Mouse (Mus musculus) limb, embryonic 12.5 days (tissue): ENCODE data around the gene Os9. TPM values are rescaled to one million over a fixed set of nuclear protein-coding genes. Genes with fewer than 3 reads are reported as not detected.

Experiments used
- ATAC-seq: fragments of 200-750 bp; cut with Nextera tagmentation; 2 replicates; pipeline ENCODE4 v1.8.0; 2017; ENCODE audit warnings: low read depth, moderate TSS enrichment; ENCODE audit not compliant: insufficient number of reproducible peaks, insufficient read depth, low FRiP score, low TSS enrichment
- H3K27ac ChIP-seq: fragments of 300-500 bp; sonication (generic); 2 replicates; pipeline ENCODE4 v1.5.1; 2016; ENCODE audit warnings: mild to moderate bottlenecking, moderate library complexity
- H3K27me3 ChIP-seq: fragments of 300-500 bp; sonication (generic); 2 replicates; pipeline ENCODE4 v1.6.1; 2016; ENCODE audit warnings: mild to moderate bottlenecking, moderate library complexity
- H3K36me3 ChIP-seq: fragments of 300-500 bp; sonication (generic); 2 replicates; pipeline ENCODE4 v1.6.1; 2016; ENCODE audit warnings: mild to moderate bottlenecking, moderate library complexity
- H3K4me1 ChIP-seq: fragments of 300-500 bp; sonication (generic); replicated peaks from 2 replicates; pipeline ENCODE4 v1.6.1; 2016
- H3K4me2 ChIP-seq: fragments of 300-500 bp; sonication (generic); 2 replicates; pipeline ENCODE4 v1.6.1; 2016; ENCODE audit warnings: mild to moderate bottlenecking, moderate library complexity
- H3K4me3 ChIP-seq: fragments of 300-500 bp; sonication (generic); replicated peaks from 2 replicates; pipeline ENCODE4 v1.5.1; 2016; ENCODE audit warnings: mild to moderate bottlenecking
- H3K9ac ChIP-seq: fragments of 300-500 bp; sonication (generic); replicated peaks from 2 replicates; pipeline ENCODE4 v1.6.1; 2016; ENCODE audit warnings: mild to moderate bottlenecking, moderate library complexity
- H3K9me3 ChIP-seq: fragments of 300-500 bp; sonication (generic); 2 replicates; pipeline ENCODE4 v1.6.1; 2016; ENCODE audit warnings: mild to moderate bottlenecking, moderate library complexity
- WGBS: fragments of 180-500 bp; shearing (Covaris S2); methylation state at CpG from one replicate; pipeline ENCODE4 v1.1.7; 2016; 5-methylcytosine and 5-hydroxymethylcytosine counted together
- polyA plus RNA-seq: library from polyadenylated mRNA; unstranded; fragments of >200 nt; fragmentation: Nextera tagmentation; extraction: Ambion mirVana; gene quantifications from 2 replicates; pipeline ENCODE4 v1.2.1, GENCODE M21; 2016

Gene Os9
- polyA plus RNA-seq, 1 experiment from 2014 or later, result 58.7 TPM

DNA sequence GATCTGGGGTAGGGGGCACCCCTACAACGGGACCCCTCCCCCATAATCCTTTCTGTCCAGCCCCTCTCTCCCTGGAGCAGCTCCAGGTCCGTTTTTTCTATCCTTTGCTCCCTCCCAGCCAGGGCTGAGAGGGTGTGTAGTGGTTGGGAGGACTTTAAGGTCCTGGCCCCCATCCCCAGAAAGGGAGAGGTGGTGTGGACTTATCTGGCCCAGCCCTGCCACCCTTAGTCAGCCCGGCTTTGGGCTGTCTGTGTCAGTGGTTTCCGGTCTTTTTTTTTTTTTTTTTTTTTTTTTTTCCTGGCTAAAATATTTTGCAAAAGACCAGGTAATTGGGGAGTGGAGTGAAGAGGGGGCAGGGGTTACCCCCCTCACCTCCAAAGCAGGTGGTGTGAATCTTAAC lies 28.2 kb downstream of the Os9 start:
- H3K27me3 ChIP-seq, result peaks cover 66% of the 10 kb centered on the region
- H3K4me2 ChIP-seq, result no peak overlapping the region
- no peak overlapping the region for H3K4me3 ChIP-seq
- 53% methylated on average over 4 of the region's 4 CpGs for WGBS
- H3K36me3 ChIP-seq, result peaks cover 29% of the 10 kb centered on the region
- no peak overlapping the region for H3K9ac ChIP-seq
- H3K27ac ChIP-seq, result no peak overlapping the region
- H3K4me1 ChIP-seq, result peaks cover 13% of the 10 kb centered on the region
- H3K9me3 ChIP-seq, result no peaks in the 10 kb centered on the region
- no peak for ATAC-seq

DNA sequence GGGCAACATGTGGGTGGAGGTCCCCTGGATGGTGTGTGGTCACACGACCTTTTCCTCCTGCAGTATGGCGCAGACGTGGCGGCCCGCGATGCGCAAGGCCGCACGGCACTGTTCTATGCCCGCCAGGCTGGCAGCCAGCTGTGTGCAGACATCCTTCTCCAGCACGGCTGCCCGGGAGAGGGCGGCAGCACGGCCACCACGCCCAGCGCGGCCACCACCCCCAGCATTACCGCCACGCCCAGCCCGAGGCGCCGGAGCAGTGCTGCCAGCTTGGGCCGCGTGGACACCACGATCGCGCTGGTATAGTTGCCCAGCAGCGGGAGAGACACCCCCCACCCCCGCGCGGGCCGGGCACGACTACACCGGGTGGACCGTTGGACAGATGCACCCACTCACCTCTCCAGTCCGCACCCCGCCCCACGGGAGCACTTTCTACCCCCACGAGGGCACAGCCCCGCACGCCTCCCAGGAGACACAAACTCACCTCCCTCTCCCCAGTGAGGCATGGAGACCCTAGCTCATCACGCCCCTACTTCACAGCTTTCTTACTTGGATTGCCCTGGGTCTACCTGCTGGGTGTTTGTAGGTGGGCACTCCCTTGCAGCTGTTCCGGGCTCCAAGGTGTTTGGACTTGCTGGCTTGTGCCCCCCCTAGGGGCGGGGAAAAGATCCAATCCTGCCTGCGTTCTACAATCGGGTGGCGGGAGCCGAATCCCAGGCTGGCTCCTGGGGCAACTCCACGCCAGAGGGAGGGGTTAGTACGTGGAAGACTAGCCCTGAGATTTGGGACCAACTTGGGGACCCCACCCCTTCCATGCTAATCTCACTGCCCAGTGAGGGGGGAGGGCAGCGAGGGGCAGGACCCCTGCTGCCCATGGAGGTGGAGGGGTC lies 29.2 kb downstream of the Os9 start:
- Histone ChIP-seq H3K4me2 (peak overlapping the region; percentile 35), H3K27ac (no peak overlapping the region), H3K9ac (no peak overlapping the region), H3K4me3 (peak overlapping the region; percentile 27), H3K36me3 (peaks cover 19% of the 10 kb centered on the region), H3K4me1 (peaks cover 13% of the 10 kb centered on the region), H3K9me3 (no peaks in the 10 kb centered on the region), H3K27me3 (peaks cover 76% of the 10 kb centered on the region)
- no peak; the same call in 1 of the 2 replicates for ATAC-seq
- WGBS, result 10% methylated on average over 49 of the region's 51 CpGs

DNA sequence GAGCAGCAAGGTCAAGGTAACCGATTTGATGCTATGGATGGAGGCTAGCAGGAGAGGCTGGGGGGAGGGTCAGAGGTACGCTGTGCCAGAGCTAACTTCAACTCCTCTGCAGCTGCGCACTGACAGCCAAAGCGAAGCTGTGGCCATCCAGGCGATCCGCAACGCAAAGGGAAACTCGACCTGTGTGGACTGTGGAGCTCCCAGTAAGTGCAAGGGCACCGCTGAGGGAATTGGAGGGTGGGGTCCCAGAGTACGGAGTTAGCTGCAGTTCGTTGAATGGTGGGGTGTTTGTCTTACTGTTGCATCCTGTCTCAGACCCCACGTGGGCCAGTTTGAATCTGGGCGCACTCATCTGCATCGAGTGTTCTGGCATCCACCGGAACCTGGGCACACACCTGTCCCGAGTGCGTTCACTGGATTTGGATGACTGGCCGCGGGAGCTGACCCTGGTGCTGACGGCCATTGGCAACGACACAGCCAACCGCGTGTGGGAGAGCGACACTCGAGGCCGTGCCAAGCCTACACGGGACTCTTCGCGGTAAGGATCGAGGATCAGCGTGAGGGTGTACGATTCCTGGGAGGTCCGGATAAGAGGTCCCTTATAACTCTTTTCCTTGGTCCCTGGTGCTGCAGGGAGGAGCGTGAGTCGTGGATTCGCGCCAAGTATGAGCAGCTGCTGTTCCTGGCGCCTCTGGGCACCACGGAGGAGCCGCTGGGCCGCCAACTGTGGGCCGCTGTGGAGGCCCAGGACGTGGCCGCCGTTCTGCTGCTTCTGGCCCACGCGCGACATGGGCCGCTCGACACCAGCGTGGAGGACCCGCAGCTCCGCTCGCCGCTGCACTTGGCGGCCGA lies 30.1 kb downstream of the Os9 start:
- Histone ChIP-seq H3K4me1 (peaks cover 13% of the 10 kb centered on the region), H3K9ac (no peak overlapping the region), H3K4me2 (peak overlapping the region; percentile 35; the same call in 1 of the 2 replicates), H3K27ac (no peak overlapping the region), H3K27me3 (peaks cover 82% of the 10 kb centered on the region), H3K9me3 (no peaks in the 10 kb centered on the region), H3K36me3 (peaks cover 10% of the 10 kb centered on the region), H3K4me3 (peak overlapping the region; percentile 27)
- 0 out of 2 replicates have a peak, but pooled peaks have one; percentile 16 for ATAC-seq
- WGBS, result 10% methylated on average over 57 of the region's 57 CpGs

DNA sequence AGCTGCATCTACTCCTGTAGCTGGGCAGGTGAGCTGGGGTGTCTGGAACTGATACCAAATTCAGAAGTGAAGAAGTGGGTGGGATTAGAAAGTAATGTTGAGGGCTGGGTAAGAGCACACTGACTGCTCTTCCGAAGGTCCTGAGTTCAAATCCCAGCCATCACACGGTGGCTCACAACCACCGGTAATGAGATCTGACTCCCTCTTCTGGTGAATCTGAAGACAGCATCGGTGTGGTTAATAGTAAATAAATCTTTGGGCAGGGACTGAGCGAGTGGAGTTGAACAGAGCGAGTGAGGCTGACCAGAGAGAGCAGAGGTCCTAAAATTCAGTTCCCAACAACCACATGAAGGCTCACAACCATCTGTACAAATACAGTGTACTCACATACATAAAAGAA lies 35.3 kb downstream of the Os9 start:
- no peak overlapping the region for H3K9ac ChIP-seq
- H3K4me3 ChIP-seq, result no peak overlapping the region
- ATAC-seq, result no peak
- WGBS, result 64% methylated on average over 6 of the region's 6 CpGs
- H3K4me2 ChIP-seq, result no peak overlapping the region
- H3K27ac ChIP-seq, result no peak overlapping the region
- no peaks in the 10 kb centered on the region for H3K9me3 ChIP-seq
- H3K27me3 ChIP-seq, result peaks cover 95% of the 10 kb centered on the region
- peaks cover 16% of the 10 kb centered on the region for H3K4me1 ChIP-seq
- H3K36me3 ChIP-seq, result no peaks in the 10 kb centered on the region

DNA sequence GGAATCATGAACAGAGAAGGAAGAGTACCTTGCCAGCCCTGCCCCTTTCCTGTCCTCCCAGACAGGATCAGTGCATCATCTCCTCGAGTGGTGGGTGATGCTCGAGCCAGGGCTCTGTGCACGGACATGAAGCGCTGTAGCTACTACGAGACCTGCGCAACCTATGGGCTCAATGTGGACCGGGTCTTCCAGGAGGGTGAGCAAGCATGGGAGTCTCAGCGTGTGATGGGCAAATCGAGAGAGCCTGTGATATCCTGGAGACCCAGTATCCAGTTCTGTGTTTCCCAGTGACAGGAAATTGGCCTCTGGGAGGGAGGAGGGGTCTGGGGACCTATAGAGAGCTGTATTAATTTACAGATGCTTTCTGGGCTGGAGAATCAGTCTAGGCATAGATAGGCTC lies 35.9 kb downstream of the Os9 start:
- Histone ChIP-seq H3K4me3 (no peak overlapping the region), H3K9ac (no peak overlapping the region), H3K27ac (no peak overlapping the region), H3K27me3 (peaks cover 95% of the 10 kb centered on the region), H3K4me1 (peaks cover 21% of the 10 kb centered on the region), H3K36me3 (no peaks in the 10 kb centered on the region), H3K9me3 (no peaks in the 10 kb centered on the region), H3K4me2 (no peak overlapping the region)
- ATAC-seq, result no peak
- WGBS, result 76% methylated on average over 9 of the region's 9 CpGs

DNA sequence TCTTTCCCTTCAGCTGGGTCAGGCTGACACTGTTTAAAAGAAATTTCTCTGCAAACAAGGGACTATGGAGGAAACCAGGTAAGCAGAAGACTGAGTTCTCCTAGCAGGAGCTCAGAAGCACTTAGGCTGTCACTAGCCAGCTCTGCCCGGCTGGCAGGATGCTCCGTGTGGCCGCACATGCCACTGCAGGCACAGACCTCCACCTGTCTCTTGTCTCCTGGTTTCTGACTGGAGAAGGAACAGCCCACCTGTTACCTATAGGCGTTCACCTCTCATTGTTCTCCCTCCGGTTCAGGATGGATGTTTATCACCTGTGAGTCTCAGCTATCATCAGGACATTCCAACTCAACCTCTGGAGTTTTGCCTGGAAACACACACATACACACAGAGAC lies 37.0 kb downstream of the Os9 start:
- H3K9ac ChIP-seq, result no peak overlapping the region
- H3K27me3 ChIP-seq, result peaks cover 95% of the 10 kb centered on the region
- H3K36me3 ChIP-seq, result no peaks in the 10 kb centered on the region
- peaks cover 33% of the 10 kb centered on the region for H3K4me1 ChIP-seq
- no peak for ATAC-seq
- H3K9me3 ChIP-seq, result no peaks in the 10 kb centered on the region
- H3K4me2 ChIP-seq, result no peak overlapping the region
- WGBS, result 47% methylated on average over 5 of the region's 5 CpGs
- no peak overlapping the region for H3K27ac ChIP-seq
- no peak overlapping the region for H3K4me3 ChIP-seq

DNA sequence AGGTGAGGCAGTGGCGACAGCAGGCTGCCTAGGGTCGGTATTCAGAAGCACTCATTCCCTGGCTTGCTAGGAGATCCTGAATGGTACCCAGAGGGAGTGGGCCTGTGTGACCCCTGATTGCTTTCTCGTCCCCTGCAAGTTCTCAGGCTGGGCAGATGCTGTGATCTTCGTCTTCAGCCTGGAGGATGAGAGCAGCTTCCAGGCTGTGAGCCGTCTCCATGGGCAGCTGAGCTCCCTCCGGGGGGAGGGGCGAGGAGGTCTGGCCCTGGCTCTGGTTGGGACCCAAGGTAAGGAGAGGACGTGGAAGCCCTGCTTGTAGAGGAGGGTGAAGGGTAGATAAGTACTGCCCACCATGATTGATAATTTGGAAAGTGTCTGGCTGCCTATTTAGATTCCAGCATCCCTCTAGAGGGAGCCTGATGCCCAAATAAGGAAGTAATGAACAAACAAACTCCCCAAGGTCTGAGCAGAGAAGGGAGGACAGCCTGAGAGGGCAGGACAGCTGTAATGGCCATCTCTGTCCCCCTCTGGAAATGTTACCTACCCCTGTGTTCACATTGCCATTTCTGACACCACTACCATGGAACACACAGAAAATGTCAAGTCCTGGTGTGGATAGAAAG lies 37.5 kb downstream of the Os9 start:
- no peak for ATAC-seq
- Histone ChIP-seq H3K9ac (no peak overlapping the region), H3K27ac (no peak overlapping the region), H3K4me3 (no peak overlapping the region), H3K27me3 (peaks cover 95% of the 10 kb centered on the region), H3K9me3 (no peaks in the 10 kb centered on the region), H3K36me3 (no peaks in the 10 kb centered on the region), H3K4me2 (no peak overlapping the region), H3K4me1 (peaks cover 35% of the 10 kb centered on the region)
- 33% methylated on average over 8 of the region's 8 CpGs for WGBS

DNA sequence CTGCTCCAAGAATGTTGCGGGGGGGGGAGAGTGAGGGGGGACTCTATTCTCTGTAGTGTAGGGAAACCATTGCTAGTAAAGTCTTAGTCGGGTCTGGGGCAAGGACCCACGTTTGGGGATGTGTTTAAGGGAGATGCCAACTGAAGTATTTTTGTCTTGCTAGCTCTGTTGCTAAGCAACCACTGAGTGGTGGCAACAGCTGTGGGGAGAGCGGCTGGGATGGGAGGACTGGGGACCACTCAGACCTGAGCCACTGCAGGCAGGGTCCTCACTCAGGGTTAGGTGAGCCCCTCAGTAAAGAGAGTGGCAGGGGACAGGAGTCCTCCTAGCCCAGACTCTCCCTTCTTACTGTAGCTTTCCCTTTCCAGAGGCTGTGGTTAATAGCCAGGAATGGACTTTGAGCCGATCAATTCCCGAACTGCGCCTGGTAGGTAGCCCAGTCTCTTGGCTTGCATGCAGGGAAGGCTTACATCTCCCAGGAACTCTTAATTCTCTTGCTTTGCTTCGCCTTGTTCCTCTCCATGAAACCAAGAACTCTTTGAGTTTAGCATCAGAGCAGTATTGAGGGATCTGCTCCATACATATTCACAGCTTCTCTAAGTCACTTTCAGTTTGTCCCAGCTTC lies 38.8 kb downstream of the Os9 start:
- 0 out of 2 replicates have a peak overlapping the region, but pooled peaks have one; percentile 50 for H3K4me2 ChIP-seq
- H3K9me3 ChIP-seq, result no peaks in the 10 kb centered on the region
- H3K9ac ChIP-seq, result no peak overlapping the region
- H3K27ac ChIP-seq, result no peak overlapping the region
- peaks cover 44% of the 10 kb centered on the region for H3K4me1 ChIP-seq
- H3K4me3 ChIP-seq, result peak overlapping the region; percentile 54; the same call in 1 of the 2 replicates
- H3K27me3 ChIP-seq, result peaks cover 94% of the 10 kb centered on the region
- no peaks in the 10 kb centered on the region for H3K36me3 ChIP-seq
- WGBS, result 24% methylated on average over 8 of the region's 8 CpGs
- ATAC-seq, result 0 out of 2 replicates have a peak, but pooled peaks have one; percentile 22

DNA sequence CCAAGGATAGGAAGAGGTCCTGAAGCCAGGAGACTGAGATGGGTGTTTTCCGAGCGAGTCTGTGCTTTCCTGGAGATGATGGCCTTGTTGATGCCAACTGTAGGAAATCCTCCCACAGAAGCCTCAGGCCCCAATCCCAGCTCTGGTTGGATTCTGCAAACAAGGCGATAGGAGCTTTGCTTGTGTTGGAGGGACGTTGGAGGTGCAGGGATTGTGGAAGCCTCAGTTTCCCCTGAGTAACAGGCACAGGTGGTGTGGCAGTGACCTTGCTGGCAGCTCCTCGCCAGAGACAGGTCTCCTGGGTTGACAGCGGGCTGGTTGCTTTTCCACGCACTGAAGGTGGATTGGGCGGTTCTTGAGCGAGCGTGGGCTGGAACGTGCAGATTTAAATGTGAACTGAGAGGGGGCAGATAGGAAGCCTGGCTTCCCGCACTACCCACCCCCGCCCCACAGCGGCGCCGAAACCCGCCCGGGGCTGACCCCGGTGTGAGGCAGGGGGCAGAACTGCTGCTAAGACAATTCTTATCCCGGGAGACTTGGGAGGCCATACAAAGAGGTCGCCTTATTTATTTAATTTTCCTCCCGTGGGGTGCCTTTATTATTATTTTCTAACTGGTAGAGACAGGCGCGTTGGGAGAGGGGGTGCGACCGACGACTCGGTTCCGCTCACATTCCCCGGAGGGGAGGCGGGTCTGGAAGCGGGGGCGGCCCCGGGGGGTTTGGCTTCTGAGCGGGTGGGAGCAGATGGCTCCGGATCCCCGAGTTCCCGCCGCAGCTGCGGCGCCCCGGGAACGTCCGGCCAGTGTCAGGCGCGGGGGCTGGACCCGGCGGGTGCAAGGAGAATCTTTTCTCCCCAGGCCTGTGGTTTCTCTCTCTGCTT lies 39.8 kb downstream of the Os9 start:
- ATAC-seq, result no peak
- peak overlapping the region; percentile 50 for H3K4me2 ChIP-seq
- H3K9ac ChIP-seq, result no peak overlapping the region; the same call in 1 of the 2 replicates
- peaks cover 94% of the 10 kb centered on the region for H3K27me3 ChIP-seq
- H3K27ac ChIP-seq, result no peak overlapping the region
- peaks cover 44% of the 10 kb centered on the region for H3K4me1 ChIP-seq
- peak overlapping the region; percentile 54 for H3K4me3 ChIP-seq
- no peaks in the 10 kb centered on the region for H3K36me3 ChIP-seq
- WGBS, result 2% methylated on average over 48 of the region's 48 CpGs
- H3K9me3 ChIP-seq, result no peaks in the 10 kb centered on the region
